Mouse (Mus musculus) testis, adult 2 months (tissue): Measurements from ENCODE around the gene Spock1.

ENCODE experiments used
- CTCF ChIP-seq: fragments of 200-500 bp; IDR thresholded peaks from 2 replicates; pipeline ENCODE4 v1.5.1; 2012; ENCODE audit warnings: low read depth, mild to moderate bottlenecking, inconsistent platforms, low read length, moderate library complexity; ENCODE audit not compliant: control insufficient read depth, insufficient read depth, insufficient replicate concordance
- POLR2A ChIP-seq: fragments of 200-500 bp; IDR thresholded peaks from 2 replicates; pipeline ENCODE4 v1.6.1; 2012; ENCODE audit warnings: low read depth, mild to moderate bottlenecking, inconsistent platforms, low read length, moderate library complexity; ENCODE audit not compliant: control insufficient read depth

- TF ChIP-seq CTCF (no peak), POLR2A (no peak)
These were observed 37.1 kb upstream of the Spock1 start for GRCm38 (mm10) chr13:57945197-57945596.
